Mouse (Mus musculus) cerebellum, postnatal 10 days (tissue): ENCODE data around the gene Clock.

ENCODE experiments used
- DNase-seq, 2 experiments: peaks; one replicate each; pipeline ENCODE4 v3.0.0; 2021; ENCODE audit warnings: mixed read lengths in 2 of 2

Clock gene

GRCm38 (mm10) chr5:76304452-76305341, at the start of gene Clock:
Gene Clock, minus strand, starts transcription at chr5:76304792.
- DNase-seq = peak; percentile 94 to 96

GRCm38 (mm10) chr5:76351953-76352611, 47.5 kb upstream of the Clock start:
- DNase-seq = no peak

GRCm38 (mm10) chr5:76351537-76351936, 46.9 kb upstream of the Clock start:
- DNase-seq = no peak

- peak; percentile 39 to 42 for DNase-seq
These were observed 41.5 kb upstream of the Clock start for GRCm38 (mm10) chr5:76346137-76346536.

GRCm38 (mm10) chr5:76340931-76341330, 36.3 kb upstream of the Clock start:
- DNase-seq = no peak

- DNase-seq = no peak
These were observed 32.5 kb upstream of the Clock start for GRCm38 (mm10) chr5:76337100-76337499.

GRCm38 (mm10) chr5:76333833-76334232, 29.2 kb upstream of the Clock start:
- DNase-seq = no peak

- no peak for DNase-seq
These were observed 26.4 kb upstream of the Clock start, which contains the start of gene Pdcl2 for GRCm38 (mm10) chr5:76330953-76331352. Gene Pdcl2, minus strand, starts transcription at chr5:76331156.

GRCm38 (mm10) chr5:76327296-76327695, 22.7 kb upstream of the Clock start:
- DNase-seq = no peak

- no peak for DNase-seq
These were observed 20.5 kb upstream of the Clock start for GRCm38 (mm10) chr5:76325113-76325512.

GRCm38 (mm10) chr5:76321249-76322196, 16.9 kb upstream of the Clock start:
- peak in 1 of 2 experiments; percentile 10 for DNase-seq

- DNase-seq = no peak
These were observed 3.6 kb upstream of the Clock start for GRCm38 (mm10) chr5:76308206-76308605.

GRCm38 (mm10) chr5:76306261-76306660, 1.7 kb upstream of the Clock start:
- DNase-seq = no peak

GRCm38 (mm10) chr5:76305616-76306015, 1.0 kb upstream of the Clock start:
- peak; percentile 57 to 67 for DNase-seq

GRCm38 (mm10) chr5:76303745-76304451, 694 bp downstream of the Clock start:
- peak; percentile 94 to 95 for DNase-seq

- no peak for DNase-seq
These were observed 1.2 kb downstream of the Clock start for GRCm38 (mm10) chr5:76303379-76303744.

- no peak for DNase-seq
These were observed 2.6 kb downstream of the Clock start for GRCm38 (mm10) chr5:76302009-76302408.

GRCm38 (mm10) chr5:76289234-76289691, 15.3 kb downstream of the Clock start:
- DNase-seq = peak in 1 of 2 experiments; percentile 14

- no peak for DNase-seq
These were observed 16.3 kb downstream of the Clock start for GRCm38 (mm10) chr5:76288256-76288655.

GRCm38 (mm10) chr5:76287062-76287461, 17.5 kb downstream of the Clock start:
- no peak for DNase-seq

- no peak for DNase-seq
These were observed 18.9 kb downstream of the Clock start for GRCm38 (mm10) chr5:76285699-76286098.

- DNase-seq = no peak
These were observed 20.7 kb downstream of the Clock start for GRCm38 (mm10) chr5:76283890-76284289.
